Mouse (Mus musculus): ENCODE results near the gene 2700097O09Rik.
"Not testable (repeated sequence)": the region's sequence is repeated elsewhere in the genome, so short reads cannot be mapped to it uniquely, and the experiment has no call there.

The 2700097O09Rik gene

GRCm38 (mm10) chr12:55049731-55050353 lies 30.1 kb downstream of the 2700097O09Rik start:
- in situ Hi-C loops (cut with MboI, MseI) = no loop called here

GRCm38 (mm10) chr12:55041011-55041410 lies 38.9 kb downstream of the 2700097O09Rik start:
- in situ Hi-C loops (cut with MboI, MseI) = no loop called here

- in situ Hi-C loops (cut with MboI, MseI) = no loop called here
Measured at GRCm38 (mm10) chr12:55027088-55027487, 52.8 kb downstream of the 2700097O09Rik start.

GRCm38 (mm10) chr12:55023284-55023683 lies 56.6 kb downstream of the 2700097O09Rik start:
- in situ Hi-C loops (cut with MboI, MseI) = no loop called here

GRCm38 (mm10) chr12:55019421-55019877 lies 60.5 kb downstream of the 2700097O09Rik start:
- in situ Hi-C loops (cut with MboI, MseI) = no loop called here

GRCm38 (mm10) chr12:55017119-55017721 lies 62.7 kb downstream of the 2700097O09Rik start:
- in situ Hi-C loops (cut with MboI, MseI) = no loop called here

GRCm38 (mm10) chr12:55016339-55017118 lies 63.4 kb downstream of the 2700097O09Rik start:
- in situ Hi-C loops (cut with MboI, MseI) = no loop called here

GRCm38 (mm10) chr12:55015428-55015827 lies 64.5 kb downstream of the 2700097O09Rik start:
- in situ Hi-C loops (cut with MboI, MseI) = no loop called here

GRCm38 (mm10) chr12:55013626-55014398 lies 66.1 kb downstream of the 2700097O09Rik start, which contains the start of gene Baz1a:
Gene Baz1a (minus strand): TSS chr12:55014348.
- in situ Hi-C loops (cut with MboI, MseI) = no loop called here

GRCm38 (mm10) chr12:55013031-55013430 lies 66.9 kb downstream of the 2700097O09Rik start:
- in situ Hi-C loops (cut with MboI, MseI) = no loop called here

GRCm38 (mm10) chr12:55007361-55008008 lies 72.4 kb downstream of the 2700097O09Rik start:
- in situ Hi-C loops (cut with MboI, MseI) = no loop called here

GRCm38 (mm10) chr12:55006071-55006470 lies 73.8 kb downstream of the 2700097O09Rik start:
- in situ Hi-C loops (cut with MboI, MseI) = no loop called here

- in situ Hi-C loops (cut with MboI, MseI) = no loop called here
Measured at GRCm38 (mm10) chr12:55004396-55004795, 75.5 kb downstream of the 2700097O09Rik start.

- in situ Hi-C loops (cut with MboI, MseI) = no loop called here
Measured at GRCm38 (mm10) chr12:55003843-55004242, 76.1 kb downstream of the 2700097O09Rik start.

- in situ Hi-C loops (cut with MboI, MseI) = not testable (repeated sequence)
Measured at GRCm38 (mm10) chr12:55002532-55002931, 77.4 kb downstream of the 2700097O09Rik start.

GRCm38 (mm10) chr12:54999016-54999690 lies 80.8 kb downstream of the 2700097O09Rik start:
- in situ Hi-C loops (cut with MboI, MseI) = no loop called here

- in situ Hi-C loops (cut with MboI, MseI) = no loop called here
Measured at GRCm38 (mm10) chr12:54998411-54998810, 81.5 kb downstream of the 2700097O09Rik start.

GRCm38 (mm10) chr12:54996979-54997474 lies 82.9 kb downstream of the 2700097O09Rik start:
- in situ Hi-C loops (cut with MboI, MseI) = no loop called here

- in situ Hi-C loops (cut with MboI, MseI) = no loop called here
Measured at GRCm38 (mm10) chr12:54995965-54996364, 83.9 kb downstream of the 2700097O09Rik start.
